Mouse (Mus musculus) limb, embryonic 13.5 days (tissue): ENCODE measurements at regions not wholly inside any gene's neighbourhood (a gene's known extent, or its start where the extent isn't known, plus 50 kb on each side); places are given as distances from the start of the nearest gene placed in this dataset.

Source experiments
- ATAC-seq: fragments of 200-750 bp; cut with Nextera tagmentation; 2 replicates; pipeline ENCODE4 v1.8.0; 2017; ENCODE audit warnings: low read depth, moderate number of reproducible peaks, moderate TSS enrichment; ENCODE audit not compliant: low FRiP score
- H3K27ac ChIP-seq: fragments of 300-500 bp; sonication (generic); 2 replicates; pipeline ENCODE4 v1.5.1; 2015; ENCODE audit warnings: inconsistent platforms, mild to moderate bottlenecking, moderate library complexity
- H3K27me3 ChIP-seq: fragments of 300-500 bp; sonication (generic); 2 replicates; pipeline ENCODE4 v1.6.1; 2015; ENCODE audit warnings: mild to moderate bottlenecking, inconsistent platforms
- H3K36me3 ChIP-seq: fragments of 300-500 bp; sonication (generic); 2 replicates; pipeline ENCODE4 v1.6.1; 2015; ENCODE audit warnings: inconsistent platforms, mild to moderate bottlenecking, moderate library complexity
- H3K4me1 ChIP-seq: fragments of 300-500 bp; sonication (generic); 2 replicates; pipeline ENCODE4 v1.6.1; 2015; ENCODE audit warnings: inconsistent platforms
- H3K4me2 ChIP-seq: fragments of 300-500 bp; sonication (generic); replicated peaks from 2 replicates; pipeline ENCODE4 v1.6.1; 2015; ENCODE audit warnings: inconsistent platforms, mild to moderate bottlenecking, moderate library complexity
- H3K4me3 ChIP-seq: fragments of 300-500 bp; sonication (generic); 2 replicates; pipeline ENCODE4 v1.5.1; 2015; ENCODE audit warnings: moderate library complexity, mild to moderate bottlenecking, inconsistent platforms
- H3K9ac ChIP-seq: fragments of 300-500 bp; sonication (generic); 2 replicates; pipeline ENCODE4 v1.6.1; 2015; ENCODE audit warnings: mild to moderate bottlenecking, inconsistent platforms
- H3K9me3 ChIP-seq: fragments of 300-500 bp; sonication (generic); 2 replicates; pipeline ENCODE4 v1.6.1; 2016; ENCODE audit warnings: inconsistent platforms
- WGBS: fragments of 180-500 bp; shearing (Covaris S2); methylation state at CpG from one replicate; pipeline ENCODE4 v1.1.7; 2015; 5-methylcytosine and 5-hydroxymethylcytosine counted together

GRCm38 (mm10) chr4:88956605-88957004 lies 76.6 kb upstream of the Ifne start:
- no peaks in the 10 kb centered on the region; the same call in none of the 2 replicates for H3K4me1 ChIP-seq
- H3K27ac ChIP-seq, result no peak overlapping the region
- H3K9ac ChIP-seq, result no peak overlapping the region
- H3K4me2 ChIP-seq, result no peak overlapping the region
- no peak overlapping the region for H3K4me3 ChIP-seq
- H3K36me3 ChIP-seq, result no peaks in the 10 kb centered on the region
- H3K9me3 ChIP-seq, result no peaks in the 10 kb centered on the region
- 59% methylated on average over 4 of the region's 4 CpGs for WGBS
- ATAC-seq, result no peak
- H3K27me3 ChIP-seq, result no peaks in the 10 kb centered on the region

GRCm38 (mm10) chr4:88956151-88956550 lies 76.2 kb upstream of the Ifne start:
- Histone ChIP-seq H3K4me2 (no peak overlapping the region), H3K9me3 (no peaks in the 10 kb centered on the region), H3K36me3 (no peaks in the 10 kb centered on the region), H3K9ac (no peak overlapping the region), H3K27me3 (no peaks in the 10 kb centered on the region), H3K27ac (no peak overlapping the region), H3K4me3 (no peak overlapping the region), H3K4me1 (no peaks in the 10 kb centered on the region; the same call in none of the 2 replicates)
- no peak for ATAC-seq
- 18% methylated on average over 7 of the region's 7 CpGs for WGBS

GRCm38 (mm10) chr4:88955571-88955970 lies 75.6 kb upstream of the Ifne start:
- no peak for ATAC-seq
- WGBS, result 74% methylated on average over 7 of the region's 7 CpGs
- no peaks in the 10 kb centered on the region for H3K9me3 ChIP-seq
- no peaks in the 10 kb centered on the region for H3K36me3 ChIP-seq
- H3K9ac ChIP-seq, result no peak overlapping the region
- H3K27ac ChIP-seq, result no peak overlapping the region
- no peaks in the 10 kb centered on the region for H3K27me3 ChIP-seq
- H3K4me3 ChIP-seq, result no peak overlapping the region
- no peaks in the 10 kb centered on the region; the same call in none of the 2 replicates for H3K4me1 ChIP-seq
- no peak overlapping the region for H3K4me2 ChIP-seq

- Histone ChIP-seq H3K27ac (no peak overlapping the region), H3K9ac (no peak overlapping the region), H3K4me2 (no peak overlapping the region), H3K4me1 (no peaks in the 10 kb centered on the region; the same call in none of the 2 replicates), H3K27me3 (no peaks in the 10 kb centered on the region), H3K4me3 (no peak overlapping the region), H3K9me3 (no peaks in the 10 kb centered on the region), H3K36me3 (no peaks in the 10 kb centered on the region)
- ATAC-seq, result no peak
- WGBS, result 79% methylated on average over 3 of the region's 3 CpGs
These were observed 74.0 kb upstream of the Ifne start for GRCm38 (mm10) chr4:88954045-88954444.

- H3K27me3 ChIP-seq, result peaks cover 3% of the 10 kb centered on the region; the same call in 1 of the 2 replicates
- no peak overlapping the region for H3K4me3 ChIP-seq
- H3K36me3 ChIP-seq, result no peaks in the 10 kb centered on the region
- no peak for ATAC-seq
- no peaks in the 10 kb centered on the region; the same call in none of the 2 replicates for H3K4me1 ChIP-seq
- no peak overlapping the region for H3K4me2 ChIP-seq
- 68% methylated on average over 1 of the region's 1 CpGs for WGBS
- H3K27ac ChIP-seq, result no peak overlapping the region
- H3K9me3 ChIP-seq, result no peaks in the 10 kb centered on the region
- no peak overlapping the region for H3K9ac ChIP-seq
These were observed 71.0 kb upstream of the Ifne start for GRCm38 (mm10) chr4:88951034-88951336.

GRCm38 (mm10) chr4:88950181-88951033 lies 70.4 kb upstream of the Ifne start:
- no peak for ATAC-seq
- Histone ChIP-seq H3K36me3 (no peaks in the 10 kb centered on the region), H3K4me3 (no peak overlapping the region)

DNA sequence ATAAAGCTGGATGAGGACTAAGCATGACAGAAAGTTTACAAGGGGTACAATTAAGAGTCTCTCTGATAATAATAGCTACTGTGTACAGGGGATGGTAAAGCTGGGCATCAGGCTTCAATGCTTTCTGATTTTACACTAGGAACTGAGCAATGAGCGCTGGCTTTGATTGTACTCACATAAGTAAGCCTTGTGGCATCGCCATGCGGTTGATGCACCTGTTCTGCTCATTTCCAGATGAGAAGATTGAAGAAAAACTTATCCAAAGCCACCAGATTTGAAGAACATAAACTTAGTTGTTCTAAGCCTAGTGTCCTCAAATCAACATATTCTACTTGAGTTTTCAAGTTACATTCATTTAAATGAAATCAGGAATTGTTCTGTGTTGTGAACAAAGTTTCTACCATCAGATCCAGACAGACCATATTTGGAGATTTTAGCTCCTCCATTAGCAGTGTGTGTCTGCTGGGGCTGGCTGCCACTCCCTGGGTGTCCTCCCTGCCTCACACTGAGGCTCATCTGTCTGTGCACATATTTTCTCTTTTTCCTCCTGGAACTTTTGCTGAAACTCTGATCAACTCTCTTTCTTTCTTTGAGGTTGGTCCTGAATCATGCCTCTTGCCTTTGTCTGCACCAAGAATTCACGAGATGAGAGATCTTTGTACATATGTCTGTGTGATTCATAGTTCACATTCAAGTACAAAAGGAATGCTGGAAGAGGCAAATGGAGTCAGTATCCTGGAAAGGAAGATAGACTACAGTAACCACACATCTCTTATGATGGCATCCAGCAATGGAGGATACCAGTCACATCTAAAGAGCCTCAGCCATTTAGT lies 68.2 kb upstream of the Ifne start:
- Histone ChIP-seq H3K9me3 (no peaks in the 10 kb centered on the region), H3K4me1 (no peaks in the 10 kb centered on the region), H3K36me3 (no peaks in the 10 kb centered on the region), H3K27me3 (peaks cover 6% of the 10 kb centered on the region; the same call in 1 of the 2 replicates), H3K9ac (no peak overlapping the region), H3K4me3 (no peak overlapping the region), H3K27ac (no peak overlapping the region), H3K4me2 (no peak overlapping the region)
- ATAC-seq, result no peak
- WGBS, result 80% methylated on average over 4 of the region's 4 CpGs

More at GRCm38 (mm10) chr4:88950181-88951033, 70.4 kb upstream of the Ifne start:
- Histone ChIP-seq H3K4me2 (no peak overlapping the region), H3K27me3 (peaks cover 3% of the 10 kb centered on the region; the same call in 1 of the 2 replicates), H3K9me3 (no peaks in the 10 kb centered on the region), H3K4me1 (no peaks in the 10 kb centered on the region), H3K27ac (no peak overlapping the region), H3K9ac (no peak overlapping the region)
- WGBS, result 75% methylated on average over 12 of the region's 12 CpGs

DNA sequence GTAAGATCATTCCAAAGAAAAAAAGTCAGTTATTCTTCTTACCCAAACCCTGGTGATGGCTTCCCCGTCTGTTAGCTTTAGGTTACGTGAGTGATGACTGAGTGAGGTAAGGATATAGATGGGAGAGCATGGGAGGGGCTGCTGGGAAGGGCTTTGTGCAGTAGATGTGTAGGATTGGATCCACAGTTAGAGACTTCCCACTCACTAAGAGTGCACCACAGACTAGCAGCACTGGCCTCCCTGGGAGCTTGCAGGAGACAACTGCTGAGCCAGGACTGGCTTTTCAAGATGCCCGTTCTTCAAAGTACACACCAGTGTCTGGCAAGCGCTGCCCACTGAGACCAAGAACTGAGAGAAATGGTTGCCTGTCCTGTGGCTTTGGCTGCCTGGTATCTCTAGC lies 62.0 kb upstream of the Ifne start:
- 72% methylated on average over 4 of the region's 4 CpGs for WGBS
- no peak for ATAC-seq
- H3K27ac ChIP-seq, result no peak overlapping the region
- no peaks in the 10 kb centered on the region for H3K9me3 ChIP-seq
- peaks cover 8% of the 10 kb centered on the region for H3K4me1 ChIP-seq
- H3K4me2 ChIP-seq, result no peak overlapping the region
- H3K27me3 ChIP-seq, result peaks cover 40% of the 10 kb centered on the region
- no peaks in the 10 kb centered on the region for H3K36me3 ChIP-seq
- H3K4me3 ChIP-seq, result no peak overlapping the region
- H3K9ac ChIP-seq, result no peak overlapping the region

DNA sequence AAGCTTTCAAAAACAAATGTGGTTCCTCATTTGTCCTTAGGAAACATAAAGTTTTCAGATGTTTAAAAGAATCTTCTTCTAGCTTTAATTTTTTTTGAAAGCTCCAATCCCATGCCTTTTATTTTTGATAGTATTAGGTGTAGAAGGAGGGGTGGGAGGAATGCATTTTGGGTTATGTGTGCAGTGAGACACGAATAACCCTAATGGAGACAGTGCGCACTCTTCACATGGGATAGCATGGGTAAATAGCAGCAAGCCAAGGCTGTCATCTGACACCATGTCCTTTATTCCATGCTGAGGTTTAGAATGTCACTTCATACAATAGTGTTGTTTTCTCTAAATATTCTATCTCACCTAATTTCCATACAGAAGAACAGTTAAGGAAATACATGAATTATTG lies 60.7 kb upstream of the Ifne start:
- Histone ChIP-seq H3K36me3 (no peaks in the 10 kb centered on the region), H3K4me2 (no peak overlapping the region), H3K9me3 (no peaks in the 10 kb centered on the region), H3K4me1 (peaks cover 8% of the 10 kb centered on the region), H3K4me3 (no peak overlapping the region), H3K27me3 (peaks cover 46% of the 10 kb centered on the region), H3K27ac (no peak overlapping the region), H3K9ac (no peak overlapping the region)
- WGBS, result 87% methylated on average over 2 of the region's 2 CpGs
- no peak for ATAC-seq

DNA sequence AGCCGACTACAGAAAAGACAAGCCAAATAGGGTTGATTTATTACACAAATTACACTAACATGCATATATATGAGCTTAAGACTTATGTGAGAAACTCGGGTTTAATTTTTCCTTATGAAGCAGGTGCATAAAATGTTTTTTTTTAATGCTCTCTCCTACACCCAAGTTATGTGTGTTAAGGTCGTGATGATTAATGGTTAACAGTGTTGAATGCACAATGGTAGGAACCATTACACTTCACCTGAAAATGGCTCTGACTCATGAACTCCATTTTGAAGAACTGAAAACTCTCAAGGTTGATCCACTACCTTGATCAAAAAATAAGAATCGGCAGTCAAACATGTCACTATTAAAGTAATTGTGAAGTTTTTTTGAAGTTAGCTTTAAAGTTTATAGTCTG lies 59.4 kb upstream of the Ifne start:
- H3K9ac ChIP-seq, result no peak overlapping the region
- 33% methylated on average over 4 of the region's 4 CpGs for WGBS
- ATAC-seq, result no peak
- H3K9me3 ChIP-seq, result no peaks in the 10 kb centered on the region
- H3K4me1 ChIP-seq, result peaks cover 8% of the 10 kb centered on the region
- H3K36me3 ChIP-seq, result no peaks in the 10 kb centered on the region
- no peak overlapping the region for H3K4me3 ChIP-seq
- H3K27me3 ChIP-seq, result peaks cover 54% of the 10 kb centered on the region
- no peak overlapping the region for H3K27ac ChIP-seq
- H3K4me2 ChIP-seq, result no peak overlapping the region

- Histone ChIP-seq H3K4me1 (peaks cover 8% of the 10 kb centered on the region), H3K36me3 (no peaks in the 10 kb centered on the region), H3K9me3 (no peaks in the 10 kb centered on the region), H3K27ac (no peak overlapping the region), H3K9ac (peak overlapping the region; percentile 62), H3K4me2 (peak overlapping the region; percentile 95), H3K4me3 (peak overlapping the region; percentile 66), H3K27me3 (peaks cover 58% of the 10 kb centered on the region)
- 7% methylated on average over 11 of the region's 11 CpGs for WGBS
- 0 out of 2 replicates have a peak, but pooled peaks have one; percentile 41 for ATAC-seq
These were observed 58.7 kb upstream of the Ifne start for GRCm38 (mm10) chr4:88938712-88939032.

DNA sequence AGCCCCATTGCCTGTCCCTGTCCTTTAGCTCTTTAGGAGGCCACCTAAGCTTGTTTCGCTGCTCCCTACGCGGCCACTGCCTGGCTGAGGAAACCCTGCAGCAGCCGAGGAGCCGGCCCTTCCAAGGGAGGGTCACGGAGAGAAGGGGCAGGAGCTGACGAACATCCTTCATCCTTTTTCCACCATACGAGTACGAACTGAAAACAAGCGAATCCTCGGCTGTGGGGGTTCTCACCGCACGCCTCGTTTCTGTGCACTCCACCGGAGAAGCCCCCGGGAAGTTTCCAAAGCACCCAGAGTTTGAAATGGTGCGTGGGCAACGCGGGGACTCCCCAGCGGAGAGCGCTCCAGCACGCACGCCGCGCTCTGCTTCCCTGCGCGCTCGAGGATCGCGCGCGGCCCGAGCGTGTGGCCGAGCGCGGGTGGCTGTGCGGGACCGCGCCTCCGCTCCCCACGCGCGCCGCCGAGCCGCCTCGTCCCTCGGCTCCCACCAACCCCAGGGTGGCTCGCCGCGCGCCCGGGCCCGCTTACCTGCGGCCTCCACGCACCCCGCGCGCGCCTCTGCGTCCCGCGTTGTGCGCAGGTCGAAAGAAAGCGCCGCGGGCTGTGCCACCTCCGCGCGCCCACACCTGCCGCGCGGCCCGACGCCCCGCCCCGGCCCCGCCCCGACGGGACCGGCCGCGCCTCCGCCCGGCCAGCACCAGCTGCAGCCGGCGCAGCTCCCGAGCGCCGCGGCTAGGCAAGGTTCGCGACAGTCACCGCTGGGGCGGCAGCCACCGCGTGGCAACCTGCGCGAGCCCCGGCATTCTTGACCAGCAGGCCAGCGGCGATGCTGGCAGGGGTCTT lies 58.1 kb upstream of the Ifne start:
- H3K9ac ChIP-seq, result peak overlapping the region; percentile 62
- H3K4me1 ChIP-seq, result peaks cover 8% of the 10 kb centered on the region
- H3K4me3 ChIP-seq, result peak overlapping the region; percentile 66
- peak; percentile 93 for ATAC-seq
- no peaks in the 10 kb centered on the region for H3K9me3 ChIP-seq
- peak overlapping the region; percentile 95 for H3K4me2 ChIP-seq
- under 1% methylated on average over 68 of the region's 104 CpGs for WGBS
- H3K27ac ChIP-seq, result no peak overlapping the region
- peaks cover 58% of the 10 kb centered on the region for H3K27me3 ChIP-seq
- no peaks in the 10 kb centered on the region for H3K36me3 ChIP-seq
